Mouse (Mus musculus): ENCODE measurements around the gene Nrp2. TPM values are rescaled to one million over a fixed set of nuclear protein-coding genes. Genes with fewer than 3 reads are reported as not detected.
A peak's percentile ranks its signal among the peaks of the same experiment; 100 is the strongest.

Gene Nrp2
- total and polyA plus RNA-seq, 2 experiments from 2014 or later = 31.6 to 120 TPM

GRCm38 (mm10) chr1:62718750-62719149 lies 15.7 kb downstream of the Nrp2 start:
- Histone ChIP-seq H3K27ac (ENCODE audit: low read depth, low read length) (no peak overlapping the region), H3K4me3 (ENCODE audit: low read depth, low read length) (no peak overlapping the region), H3K4me1 (ENCODE audit: insufficient read depth) (peaks cover 11% of the 10 kb centered on the region; the same call in 1 of the 2 replicates), H3K4me2 (ENCODE audit: low read depth) (peak overlapping the region; percentile 31; the same call in 1 of the 2 replicates), H3K9ac (no peak overlapping the region), H3K27me3 (ENCODE audit: insufficient read depth, low read length) (no peaks in the 10 kb centered on the region), H3K9me3 (ENCODE audit: low read length) (0 out of 2 replicates have a peak, but pooled peaks cover 5% of the 10 kb centered on the region), H3K36me3 (ENCODE audit: insufficient read depth) (no peaks in the 10 kb centered on the region; the same call in 1 of the 2 replicates)
- DNase-seq (no peak), ATAC-seq (no peak)
- no peak for TF ChIP-seq CTCF (IDR thresholded peaks at IDR 0.05; ENCODE audit: low read depth)
- 84% methylated on average over 8 of the region's 8 CpGs for WGBS

- Histone ChIP-seq H3K4me3 (ENCODE audit: low read depth, low read length) (no peak overlapping the region), H3K27ac (ENCODE audit: low read depth, low read length) (no peak overlapping the region), H3K9me3 (ENCODE audit: low read length) (0 out of 2 replicates have a peak, but pooled peaks cover 5% of the 10 kb centered on the region), H3K27me3 (ENCODE audit: insufficient read depth, low read length) (no peaks in the 10 kb centered on the region), H3K9ac (no peak overlapping the region), H3K36me3 (ENCODE audit: insufficient read depth) (no peaks in the 10 kb centered on the region; the same call in 1 of the 2 replicates), H3K4me2 (ENCODE audit: low read depth) (no peak overlapping the region), H3K4me1 (ENCODE audit: insufficient read depth) (peaks cover 11% of the 10 kb centered on the region; the same call in 1 of the 2 replicates)
- 87% methylated on average over 6 of the region's 6 CpGs for WGBS
- ATAC-seq (no peak), DNase-seq (no peak)
- TF ChIP-seq CTCF (IDR thresholded peaks at IDR 0.05; ENCODE audit: low read depth) = no peak
Observed at GRCm38 (mm10) chr1:62719770-62720169, 16.7 kb downstream of the Nrp2 start.

GRCm38 (mm10) chr1:62720176-62720575 lies 17.1 kb downstream of the Nrp2 start:
- Histone ChIP-seq H3K4me1 (ENCODE audit: insufficient read depth) (peaks cover 11% of the 10 kb centered on the region; the same call in 1 of the 2 replicates), H3K9me3 (ENCODE audit: low read length) (0 out of 2 replicates have a peak, but pooled peaks cover 5% of the 10 kb centered on the region), H3K4me2 (ENCODE audit: low read depth) (no peak overlapping the region), H3K36me3 (ENCODE audit: insufficient read depth) (no peaks in the 10 kb centered on the region; the same call in 1 of the 2 replicates), H3K27me3 (ENCODE audit: insufficient read depth, low read length) (no peaks in the 10 kb centered on the region), H3K27ac (ENCODE audit: low read depth, low read length) (no peak overlapping the region), H3K9ac (no peak overlapping the region), H3K4me3 (ENCODE audit: low read depth, low read length) (no peak overlapping the region)
- DNase-seq (no peak), ATAC-seq (no peak)
- 83% methylated on average over 3 of the region's 3 CpGs for WGBS
- no peak for TF ChIP-seq CTCF (IDR thresholded peaks at IDR 0.05; ENCODE audit: low read depth)

- no peak for ATAC-seq
Observed at GRCm38 (mm10) chr1:62720727-62721705, 17.9 kb downstream of the Nrp2 start.

GRCm38 (mm10) chr1:62721706-62722187 lies 18.7 kb downstream of the Nrp2 start:
- Histone ChIP-seq H3K4me2 (ENCODE audit: low read depth) (no peak overlapping the region), H3K27me3 (ENCODE audit: insufficient read depth, low read length) (no peaks in the 10 kb centered on the region), H3K4me1 (ENCODE audit: insufficient read depth) (peaks cover 11% of the 10 kb centered on the region; the same call in 1 of the 2 replicates), H3K36me3 (ENCODE audit: insufficient read depth) (no peaks in the 10 kb centered on the region; the same call in 1 of the 2 replicates), H3K27ac (ENCODE audit: low read depth, low read length) (no peak overlapping the region), H3K4me3 (ENCODE audit: low read depth, low read length) (no peak overlapping the region), H3K9me3 (ENCODE audit: low read length) (0 out of 2 replicates have a peak, but pooled peaks cover 5% of the 10 kb centered on the region), H3K9ac (no peak overlapping the region)
- 75% methylated on average over 7 of the region's 7 CpGs for WGBS
- ATAC-seq (no peak), DNase-seq (no peak)
- no peak for TF ChIP-seq CTCF (IDR thresholded peaks at IDR 0.05; ENCODE audit: low read depth)

More at GRCm38 (mm10) chr1:62720727-62721705, 17.9 kb downstream of the Nrp2 start:
- 0 out of 2 replicates have a peak, but pooled peaks cover 5% of the 10 kb centered on the region for H3K9me3 ChIP-seq (ENCODE audit: low read length)
- no peak overlapping the region for H3K9ac ChIP-seq
- TF ChIP-seq CTCF (IDR thresholded peaks at IDR 0.05; ENCODE audit: low read depth) = no peak
- H3K4me3 ChIP-seq (ENCODE audit: low read depth, low read length) = no peak overlapping the region
- no peak overlapping the region for H3K4me2 ChIP-seq (ENCODE audit: low read depth)
- H3K27ac ChIP-seq (ENCODE audit: low read depth, low read length) = no peak overlapping the region
- H3K36me3 ChIP-seq (ENCODE audit: insufficient read depth) = no peaks in the 10 kb centered on the region; the same call in 1 of the 2 replicates
- no peaks in the 10 kb centered on the region for H3K27me3 ChIP-seq (ENCODE audit: insufficient read depth, low read length)
- 44% methylated on average over 13 of the region's 13 CpGs for WGBS
- H3K4me1 ChIP-seq (ENCODE audit: insufficient read depth) = peaks cover 11% of the 10 kb centered on the region; the same call in 1 of the 2 replicates
- no peak for DNase-seq

- DNase-seq (peak; percentile 54), ATAC-seq (no peak)
- WGBS = 69% methylated on average over 8 of the region's 8 CpGs
Observed at GRCm38 (mm10) chr1:62722526-62722925, 19.4 kb downstream of the Nrp2 start.

More at GRCm38 (mm10) chr1:62722526-62722925, 19.4 kb downstream of the Nrp2 start:
- peaks cover 4% of the 10 kb centered on the region; the same call in 1 of the 2 replicates for H3K4me1 ChIP-seq (ENCODE audit: insufficient read depth)
- no peak overlapping the region for H3K9ac ChIP-seq
- no peak overlapping the region for H3K27ac ChIP-seq (ENCODE audit: low read depth, low read length)
- H3K4me2 ChIP-seq (ENCODE audit: low read depth) = no peak overlapping the region
- no peaks in the 10 kb centered on the region; the same call in 1 of the 2 replicates for H3K36me3 ChIP-seq (ENCODE audit: insufficient read depth)
- H3K4me3 ChIP-seq (ENCODE audit: low read depth, low read length) = no peak overlapping the region
- H3K9me3 ChIP-seq (ENCODE audit: low read length) = 0 out of 2 replicates have a peak, but pooled peaks cover 5% of the 10 kb centered on the region
- H3K27me3 ChIP-seq (ENCODE audit: insufficient read depth, low read length) = no peaks in the 10 kb centered on the region
- peak; percentile 68 for TF ChIP-seq CTCF (IDR thresholded peaks at IDR 0.05; ENCODE audit: low read depth)

Data from forebrain, postnatal 0 days (tissue).